Mouse (Mus musculus) limb, embryonic 11.5 days (tissue): Measurements from ENCODE around the gene Tns1. TPM values are rescaled to one million over a fixed set of nuclear protein-coding genes. Genes with fewer than 3 reads are reported as not detected.

Source experiments
- ATAC-seq: fragments of 200-750 bp; cut with Nextera tagmentation; 2 replicates; pipeline ENCODE4 v1.8.0; 2017; ENCODE audit warnings: low read depth; ENCODE audit not compliant: insufficient number of reproducible peaks, low FRiP score, low TSS enrichment
- DNase-seq: peaks from one replicate; pipeline ENCODE4 v3.0.0-alpha.2; 2015; ENCODE audit warnings: low spot score
- H3K27ac ChIP-seq: fragments of 300-500 bp; sonication (generic); replicated peaks from 2 replicates; pipeline ENCODE4 v1.5.1; 2014; ENCODE audit warnings: low read depth, mild to moderate bottlenecking, low read length
- H3K27me3 ChIP-seq: fragments of 300-500 bp; sonication (generic); 2 replicates; pipeline ENCODE4 v1.6.1; 2014; ENCODE audit warnings: mild to moderate bottlenecking, low read length, mixed read lengths; ENCODE audit not compliant: control insufficient read depth, insufficient read depth
- H3K36me3 ChIP-seq: fragments of 300-500 bp; sonication (generic); 2 replicates; pipeline ENCODE4 v1.6.1; 2014; ENCODE audit warnings: mild to moderate bottlenecking, low read length, moderate library complexity, mixed read lengths; ENCODE audit not compliant: control insufficient read depth, insufficient read depth
- H3K4me1 ChIP-seq: fragments of 300-500 bp; sonication (generic); 2 replicates; pipeline ENCODE4 v1.6.1; 2014; ENCODE audit warnings: low read length, mixed read lengths; ENCODE audit not compliant: control insufficient read depth, insufficient read depth
- H3K4me2 ChIP-seq: fragments of 300-500 bp; sonication (generic); 2 replicates; pipeline ENCODE4 v1.6.1; 2014; ENCODE audit warnings: low read depth, mild to moderate bottlenecking, moderate library complexity; ENCODE audit not compliant: severe bottlenecking
- H3K4me3 ChIP-seq: fragments of 300-500 bp; sonication (generic); 2 replicates; pipeline ENCODE4 v1.5.1; 2014; ENCODE audit warnings: low read depth, low read length
- H3K9ac ChIP-seq: fragments of 300-500 bp; sonication (generic); 2 replicates; pipeline ENCODE4 v1.6.1; 2014; ENCODE audit warnings: mild to moderate bottlenecking, low read length
- H3K9me3 ChIP-seq: fragments of 300-500 bp; sonication (generic); 2 replicates; pipeline ENCODE4 v1.6.1; 2016; ENCODE audit warnings: low read length; ENCODE audit not compliant: control insufficient read depth
- WGBS: fragments of 180-500 bp; shearing (Covaris S2); extraction: QIAGEN DNeasy Blood & Tissue Kit; methylation state at CpG from one replicate; pipeline ENCODE4 v1.1.7; 2014; 5-methylcytosine and 5-hydroxymethylcytosine counted together
- polyA plus RNA-seq: library from polyadenylated mRNA; unstranded; fragments of >200 nt; fragmentation: Nextera tagmentation; extraction: Ambion mirVana; gene quantifications from 2 replicates; pipeline ENCODE4 v1.2.1, GENCODE M21; 2014

Tns1 gene
- polyA plus RNA-seq, 1 experiment from 2014 or later: 36.9 TPM

GRCm38 (mm10) chr1:74091138-74091537, 33.1 kb downstream of the Tns1 start:
- Histone ChIP-seq H3K27me3 (no peaks in the 10 kb centered on the region), H3K27ac (peak overlapping the region; percentile 100), H3K36me3 (no peaks in the 10 kb centered on the region), H3K4me3 (peak overlapping the region; percentile 42), H3K9ac (peak overlapping the region; percentile 63), H3K9me3 (no peaks in the 10 kb centered on the region), H3K4me2 (peak overlapping the region; percentile 70), H3K4me1 (peaks cover 56% of the 10 kb centered on the region)
- DNase-seq (peak; percentile 62), ATAC-seq (peak; percentile 45; the same call in 1 of the 2 replicates)
- WGBS: 4% methylated on average over 6 of the region's 7 CpGs

GRCm38 (mm10) chr1:74090329-74090728, 33.9 kb downstream of the Tns1 start:
- Histone ChIP-seq H3K36me3 (no peaks in the 10 kb centered on the region), H3K27ac (peak overlapping the region; percentile 100; the same call in 1 of the 2 replicates), H3K4me3 (peak overlapping the region; percentile 42), H3K9me3 (no peaks in the 10 kb centered on the region), H3K9ac (peak overlapping the region; percentile 51), H3K4me2 (peak overlapping the region; percentile 70), H3K27me3 (no peaks in the 10 kb centered on the region), H3K4me1 (peaks cover 52% of the 10 kb centered on the region)
- ATAC-seq (no peak), DNase-seq (peak; percentile 39)
- 19% methylated on average over 7 of the region's 7 CpGs for WGBS

- Histone ChIP-seq H3K9me3 (no peaks in the 10 kb centered on the region), H3K4me1 (peaks cover 51% of the 10 kb centered on the region), H3K27me3 (no peaks in the 10 kb centered on the region), H3K4me2 (peak overlapping the region; percentile 70; the same call in 1 of the 2 replicates), H3K36me3 (no peaks in the 10 kb centered on the region), H3K27ac (no peak overlapping the region), H3K9ac (no peak overlapping the region), H3K4me3 (no peak overlapping the region)
- no peak for DNase-seq
- no peak for ATAC-seq
- WGBS: 75% methylated on average over 1 of the region's 1 CpGs
These were observed 35.7 kb downstream of the Tns1 start for GRCm38 (mm10) chr1:74088569-74088968.

- no peaks in the 10 kb centered on the region for H3K36me3 ChIP-seq
- WGBS: 90% methylated on average over 7 of the region's 7 CpGs
- H3K4me1 ChIP-seq: peaks cover 36% of the 10 kb centered on the region
- H3K4me2 ChIP-seq: no peak overlapping the region
- no peak for DNase-seq
- H3K4me3 ChIP-seq: no peak overlapping the region
- H3K27ac ChIP-seq: no peak overlapping the region
- H3K27me3 ChIP-seq: no peaks in the 10 kb centered on the region
- H3K9me3 ChIP-seq: no peaks in the 10 kb centered on the region
- no peak overlapping the region for H3K9ac ChIP-seq
- ATAC-seq: no peak
These were observed 38.7 kb downstream of the Tns1 start for GRCm38 (mm10) chr1:74085566-74085965.

GRCm38 (mm10) chr1:74084752-74085151, 39.5 kb downstream of the Tns1 start:
- no peak for ATAC-seq
- Histone ChIP-seq H3K36me3 (no peaks in the 10 kb centered on the region), H3K9ac (no peak overlapping the region), H3K4me1 (peaks cover 28% of the 10 kb centered on the region), H3K9me3 (no peaks in the 10 kb centered on the region), H3K4me3 (no peak overlapping the region), H3K27me3 (no peaks in the 10 kb centered on the region), H3K4me2 (no peak overlapping the region), H3K27ac (no peak overlapping the region)
- 35% methylated on average over 5 of the region's 5 CpGs for WGBS
- no peak for DNase-seq

- WGBS: 29% methylated on average over 6 of the region's 6 CpGs
- H3K27ac ChIP-seq: no peak overlapping the region
- ATAC-seq: no peak
These were observed 40.1 kb downstream of the Tns1 start for GRCm38 (mm10) chr1:74084065-74084705.

GRCm38 (mm10) chr1:74082841-74083463, 41.3 kb downstream of the Tns1 start:
- peak; percentile 82 for DNase-seq
- no peaks in the 10 kb centered on the region; the same call in 1 of the 2 replicates for H3K36me3 ChIP-seq
- H3K9me3 ChIP-seq: no peaks in the 10 kb centered on the region
- no peak for ATAC-seq
- no peak overlapping the region for H3K4me2 ChIP-seq
- no peak overlapping the region for H3K9ac ChIP-seq
- H3K27me3 ChIP-seq: no peaks in the 10 kb centered on the region
- WGBS: 15% methylated on average over 6 of the region's 6 CpGs
- peaks cover 15% of the 10 kb centered on the region for H3K4me1 ChIP-seq
- H3K4me3 ChIP-seq: no peak overlapping the region
- no peak overlapping the region for H3K27ac ChIP-seq

More at GRCm38 (mm10) chr1:74084065-74084705, 40.1 kb downstream of the Tns1 start:
- no peak overlapping the region for H3K9ac ChIP-seq
- H3K36me3 ChIP-seq: no peaks in the 10 kb centered on the region
- no peaks in the 10 kb centered on the region for H3K9me3 ChIP-seq
- no peak overlapping the region for H3K4me2 ChIP-seq
- no peak for DNase-seq
- H3K27me3 ChIP-seq: no peaks in the 10 kb centered on the region
- H3K4me1 ChIP-seq: peaks cover 22% of the 10 kb centered on the region
- H3K4me3 ChIP-seq: no peak overlapping the region

- no peak overlapping the region for H3K4me2 ChIP-seq
- H3K4me3 ChIP-seq: no peak overlapping the region
- no peaks in the 10 kb centered on the region; the same call in 1 of the 2 replicates for H3K36me3 ChIP-seq
- no peaks in the 10 kb centered on the region for H3K9me3 ChIP-seq
- no peak overlapping the region for H3K9ac ChIP-seq
- H3K4me1 ChIP-seq: peaks cover 15% of the 10 kb centered on the region
- DNase-seq (no peak), ATAC-seq (no peak)
- H3K27ac ChIP-seq: no peak overlapping the region
- WGBS: 64% methylated on average over 2 of the region's 2 CpGs
- H3K27me3 ChIP-seq: no peaks in the 10 kb centered on the region
These were observed 42.7 kb downstream of the Tns1 start for GRCm38 (mm10) chr1:74081573-74081989.
